Mouse (Mus musculus): ENCODE results near the gene Kbtbd2.

The Kbtbd2 gene

DNA sequence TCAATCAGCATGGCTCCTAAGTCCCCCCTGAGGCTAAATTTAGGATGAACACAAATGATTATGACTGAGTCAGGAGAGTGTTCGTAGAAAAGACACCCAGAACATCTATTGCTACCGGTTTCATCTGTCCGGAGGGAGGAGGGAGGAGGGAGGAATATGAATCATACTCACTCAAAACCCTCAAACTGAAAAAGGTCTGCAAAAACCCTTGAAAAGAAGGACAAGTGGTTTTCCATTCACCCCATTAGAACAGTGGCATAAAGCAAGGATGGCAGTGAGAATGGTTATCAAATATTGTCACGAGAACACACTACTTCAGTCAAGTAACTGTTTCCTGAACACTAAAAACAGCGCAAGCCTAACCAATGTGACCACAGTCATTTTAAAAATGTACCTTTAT is 12.5 kb downstream of the Kbtbd2 start:
- no peak for DNase-seq (ENCODE audit: low spot score)

DNA sequence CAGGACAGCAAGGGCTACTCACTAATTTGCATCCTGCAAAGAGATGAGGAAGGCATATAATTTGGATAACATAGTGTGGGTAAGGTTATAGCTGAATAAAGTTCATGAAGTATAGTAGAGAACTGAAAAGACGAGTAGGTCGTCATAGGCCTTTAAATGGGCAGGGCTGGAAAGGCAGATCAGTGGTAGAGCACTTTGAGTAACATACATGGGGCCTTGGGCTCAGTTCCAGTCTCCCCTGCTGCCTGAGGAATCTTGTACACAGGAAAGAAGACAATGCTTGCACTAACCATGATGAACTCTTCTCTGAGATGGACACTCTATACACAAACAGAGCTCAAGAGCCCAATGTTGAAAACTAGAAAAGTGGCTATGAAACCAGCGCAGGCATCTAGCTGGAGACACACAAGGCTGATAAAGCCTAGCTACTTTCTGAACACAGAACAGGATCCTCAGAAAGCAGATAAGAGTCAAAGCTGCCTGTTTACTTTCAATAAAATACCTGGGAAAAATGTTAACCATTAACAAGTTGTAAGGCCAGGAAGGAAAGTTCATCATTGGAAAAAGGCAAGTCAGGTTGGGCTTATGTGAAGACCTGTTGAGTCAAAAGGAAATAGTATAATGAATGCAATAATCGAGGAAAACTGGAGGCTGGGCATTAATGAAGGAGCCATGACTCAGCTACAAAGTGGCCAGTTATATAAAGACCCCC is 13.9 kb downstream of the Kbtbd2 start:
- no peak for DNase-seq (ENCODE audit: low spot score)

DNA sequence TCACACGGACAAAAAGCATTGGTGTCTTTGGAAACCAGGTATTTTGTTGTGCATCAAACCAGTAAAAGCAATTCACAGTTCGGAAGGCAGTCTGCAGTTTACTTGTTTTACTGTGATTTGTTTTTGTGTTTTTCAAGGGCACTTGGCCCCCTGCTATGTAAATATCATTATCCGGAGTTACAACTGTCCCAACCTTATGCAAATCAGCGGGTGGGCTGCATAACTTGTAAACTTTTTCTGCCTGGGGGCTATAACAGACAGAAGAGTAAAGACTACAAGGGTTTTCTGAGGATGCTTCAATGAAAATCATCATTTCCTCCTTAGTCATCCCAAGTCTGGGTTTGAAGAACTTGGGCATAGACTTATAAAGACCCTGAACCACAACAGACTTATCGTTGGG is 18.0 kb downstream of the Kbtbd2 start:
- no peak for DNase-seq (ENCODE audit: low spot score)

DNA sequence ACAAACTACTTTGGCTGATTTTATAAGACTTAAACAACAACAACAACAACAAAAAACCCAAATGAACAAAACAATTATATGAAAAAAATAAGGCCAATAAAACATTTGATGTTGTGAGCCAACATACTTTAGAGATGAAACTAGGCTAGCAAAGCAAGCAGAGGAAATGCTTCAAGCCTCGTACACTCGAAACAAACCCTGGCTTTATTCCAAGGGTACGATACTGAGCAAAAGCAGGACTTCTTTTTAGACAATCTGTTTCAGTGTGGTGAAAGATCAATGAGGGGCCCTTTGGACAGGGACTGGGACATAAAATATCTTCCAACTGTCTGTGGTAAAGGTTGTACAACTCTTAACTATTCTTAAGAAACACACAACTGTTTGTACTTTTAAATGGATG is 21.8 kb downstream of the Kbtbd2 start:
- no peak for DNase-seq (ENCODE audit: low spot score)

DNA sequence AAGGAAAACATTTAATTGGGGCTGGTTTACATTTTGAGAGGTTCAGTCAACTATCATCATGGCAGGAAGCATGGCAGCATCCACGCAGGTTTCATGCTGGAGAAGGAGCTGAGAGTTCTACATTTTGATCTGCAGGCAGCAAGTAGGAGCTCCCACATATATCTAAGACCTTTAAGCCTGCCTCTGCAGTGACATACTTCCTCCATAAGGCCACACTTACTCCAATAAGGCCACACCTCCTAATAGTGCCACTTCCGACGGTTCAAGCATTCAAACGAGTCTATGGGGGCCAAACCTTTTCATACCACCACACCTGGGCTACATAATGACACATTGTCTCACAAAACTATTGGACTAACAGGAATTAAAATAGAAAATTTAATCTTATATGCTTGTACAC is 31.9 kb downstream of the Kbtbd2 start:
- DNase-seq (ENCODE audit: low spot score): no peak

DNA sequence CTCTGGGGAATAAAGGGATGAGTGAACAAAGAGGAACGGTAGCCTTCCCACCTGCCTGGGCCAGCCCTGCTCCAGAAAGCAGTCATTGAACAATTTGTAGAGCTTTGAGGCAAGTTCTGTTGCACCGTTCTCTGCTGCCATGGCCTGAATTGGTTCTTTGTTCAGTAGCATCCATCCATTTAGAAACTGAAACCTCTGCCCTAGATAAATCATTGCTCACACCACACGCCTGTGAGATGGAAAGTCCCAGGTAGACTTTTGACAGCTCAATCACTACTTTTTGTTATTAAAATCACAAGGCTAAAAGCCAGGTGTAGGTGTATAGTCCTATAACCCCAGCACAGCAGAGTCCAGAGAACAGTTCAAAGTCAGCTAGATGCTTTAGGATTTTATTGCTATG is 32.3 kb downstream of the Kbtbd2 start:
- DNase-seq (ENCODE audit: low spot score): no peak

DNA sequence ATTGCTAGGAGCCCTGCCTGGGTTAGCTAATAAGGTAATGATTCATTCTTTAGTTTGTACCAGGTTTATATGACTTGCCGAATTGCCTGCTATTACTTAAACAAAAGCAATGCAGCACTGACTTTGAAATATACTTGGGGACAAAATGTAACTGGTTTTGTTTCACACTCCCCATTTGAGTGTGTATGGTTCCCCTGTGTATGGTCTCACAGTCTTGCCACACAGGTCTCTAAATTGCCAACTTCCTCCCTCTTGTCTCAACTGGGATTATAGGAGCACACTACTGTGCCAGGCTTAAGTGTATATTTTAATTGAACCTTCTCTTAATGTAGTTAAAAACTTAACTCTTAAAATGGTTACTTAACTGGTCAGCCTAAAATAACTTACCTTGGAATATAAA is 38.3 kb downstream of the Kbtbd2 start:
- no peak for DNase-seq (ENCODE audit: low spot score)

DNA sequence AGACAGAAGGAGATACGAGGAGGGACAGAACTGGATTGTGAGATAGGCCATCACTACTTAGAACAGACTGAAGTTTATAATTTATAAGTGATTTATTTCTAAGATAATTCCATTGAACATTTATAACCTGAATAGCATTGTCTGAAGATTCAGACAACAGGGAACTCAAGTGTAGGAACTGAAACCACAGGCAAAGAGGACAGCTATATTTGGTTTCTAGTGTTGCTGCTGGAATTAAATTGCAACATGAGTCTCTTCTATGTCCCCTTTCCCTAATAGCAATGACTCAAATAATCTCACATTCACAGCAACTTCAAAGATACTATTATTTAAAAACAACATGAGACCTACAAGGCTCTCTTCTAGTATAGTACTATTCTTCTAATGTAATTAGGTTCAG is 41.5 kb downstream of the Kbtbd2 start:
- no peak for DNase-seq (ENCODE audit: low spot score)

DNA sequence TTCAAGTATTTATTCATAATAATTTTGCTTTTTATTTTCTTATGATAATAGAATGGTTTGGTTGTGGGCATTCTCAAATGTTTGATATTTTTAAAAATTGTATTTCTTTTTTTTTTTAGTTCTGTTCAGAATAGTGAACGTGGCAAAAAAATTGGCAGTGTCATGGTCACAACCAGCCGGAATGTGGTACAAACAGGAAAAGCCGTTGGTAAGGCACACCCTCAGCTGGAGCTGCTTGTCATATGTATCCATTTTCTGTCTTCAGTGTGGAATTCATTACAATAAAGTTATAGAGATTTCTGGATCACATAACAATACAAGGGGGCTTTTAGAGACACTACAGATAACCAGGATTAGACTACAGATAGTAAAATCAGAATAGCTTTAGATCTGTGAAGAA is 43.9 kb downstream of the Kbtbd2 start:
- DNase-seq (ENCODE audit: low spot score): no peak

DNA sequence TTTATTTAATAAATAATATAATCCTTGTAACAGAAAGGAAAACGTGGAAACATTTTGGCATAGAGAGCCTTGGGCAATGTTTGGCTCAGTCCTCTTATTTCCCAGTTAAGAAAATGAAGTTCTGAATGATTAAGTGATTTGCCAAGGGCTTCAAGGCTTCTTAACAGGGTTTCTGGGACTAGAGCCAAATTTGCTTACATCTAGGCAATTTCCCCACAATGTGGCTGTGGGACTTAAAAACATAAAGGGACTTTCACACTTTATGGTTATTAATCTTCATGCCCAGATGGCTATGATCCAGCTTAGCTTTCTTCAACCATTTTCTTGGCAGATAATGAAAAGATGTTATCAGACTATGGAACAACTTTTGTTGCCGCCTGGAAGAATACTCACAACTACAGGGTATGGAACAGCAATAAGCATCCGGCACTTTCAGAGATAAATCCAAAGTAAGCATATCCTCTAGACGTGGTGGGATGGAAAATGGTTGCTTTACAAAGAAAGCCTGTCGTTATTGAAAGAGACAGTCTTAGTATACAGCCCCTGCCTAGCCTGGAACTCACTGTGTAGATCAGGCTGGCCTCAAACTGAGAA is 51.6 kb downstream of the Kbtbd2 start:
- no peak for DNase-seq (ENCODE audit: low spot score)

DNA sequence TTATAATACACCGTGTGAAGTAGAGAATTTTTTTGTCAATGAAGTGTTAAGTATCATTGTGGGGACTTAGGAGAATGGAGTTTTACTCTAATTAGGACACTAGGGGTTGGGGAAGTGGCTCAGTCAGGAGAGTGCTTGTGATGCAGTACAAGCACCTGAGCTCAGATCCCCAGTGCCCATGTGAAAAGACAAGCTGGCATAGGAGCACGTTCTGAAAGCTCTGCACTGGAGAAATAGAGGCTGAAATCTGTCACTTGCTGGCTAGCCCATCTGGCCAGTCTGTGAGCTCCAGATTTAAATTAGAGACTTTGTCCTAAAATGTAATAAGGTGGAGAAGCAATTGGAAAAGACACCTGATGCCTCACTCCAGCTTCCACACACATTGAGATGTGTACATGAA is 65.1 kb downstream of the Kbtbd2 start:
- DNase-seq (ENCODE audit: low spot score): no peak

Data from urinary bladder, postnatal 25 days (tissue).